Mouse (Mus musculus): ENCODE results near the gene Gng12. TPM values are rescaled to one million over a fixed set of nuclear protein-coding genes. Genes with fewer than 3 reads are reported as not detected.

Gene Gng12
- polyA plus RNA-seq, 1 experiment from 2014 or later, result 77.1 TPM

DNA sequence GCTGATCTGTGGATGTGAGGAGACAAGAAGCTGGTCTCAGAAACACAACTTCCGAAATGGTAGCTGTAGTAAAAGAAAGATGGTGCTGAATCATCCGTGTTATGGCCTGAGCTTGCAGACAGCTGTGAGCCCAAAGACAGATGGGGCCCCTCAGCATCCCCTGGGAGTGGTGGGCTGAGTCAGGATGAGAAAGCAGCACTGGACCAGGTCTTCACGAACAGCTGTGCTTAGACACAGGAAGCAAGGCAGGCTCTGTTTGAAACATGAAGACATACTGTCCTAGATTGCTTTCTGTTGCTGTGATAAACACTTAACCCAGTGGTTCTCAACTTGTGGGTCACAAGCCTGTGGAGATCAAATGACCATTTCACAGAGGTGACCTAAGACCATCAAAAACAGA, 91.4 kb downstream of the Gng12 start:
- H3K27me3 ChIP-seq (replicated peaks; ENCODE audit: insufficient read depth, low read length), result no peaks in the 10 kb centered on the region
- ATAC-seq (peak; percentile 53), DNase-seq (ENCODE audit: low spot score) (no peak)
- H3K4me3 ChIP-seq (ENCODE audit: low read depth, low read length), result no peak overlapping the region
- H3K4me1 ChIP-seq (ENCODE audit: insufficient read depth, low read depth, low read length), result peaks cover 5% of the 10 kb centered on the region; the same call in 1 of the 2 replicates
- H3K9me3 ChIP-seq (ENCODE audit: low read length), result no peaks in the 10 kb centered on the region
- H3K36me3 ChIP-seq (ENCODE audit: insufficient read depth, low read length), result no peaks in the 10 kb centered on the region
- no peak overlapping the region for H3K4me2 ChIP-seq (replicated peaks; ENCODE audit: low read depth, low read length)
- WGBS, result 64% methylated on average over 3 of the region's 3 CpGs
- H3K9ac ChIP-seq (replicated peaks; ENCODE audit: low read depth), result no peak overlapping the region
- TF ChIP-seq EP300 (IDR thresholded peaks at IDR 0.05) (no peak), CTCF (IDR thresholded peaks at IDR 0.05) (no peak)
- H3K27ac ChIP-seq (ENCODE audit: low read length), result no peak overlapping the region

- WGBS, result 90% methylated on average over 9 of the region's 9 CpGs
Measured at GRCm38 (mm10) chr6:66988363-66988762, 92.2 kb downstream of the Gng12 start.

DNA sequence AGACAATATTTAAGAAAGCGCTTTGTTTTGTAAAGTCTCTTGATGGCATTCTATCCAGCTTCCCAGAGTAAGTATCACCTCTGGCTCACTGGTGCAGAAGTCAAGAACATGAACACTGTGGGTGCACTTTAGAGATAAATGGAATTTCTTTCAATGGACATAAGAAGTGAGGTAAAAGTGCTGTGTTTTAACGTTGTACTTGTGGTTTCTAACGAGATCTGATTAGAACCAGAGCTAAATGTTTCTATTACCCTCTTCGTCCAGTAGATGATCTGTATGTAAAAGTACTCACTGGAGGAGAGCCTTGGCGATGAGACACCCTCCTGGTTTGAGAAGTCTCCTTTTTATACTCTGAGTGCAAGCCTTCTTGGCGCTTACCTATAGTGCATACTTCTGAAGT, 92.8 kb downstream of the Gng12 start:
- ATAC-seq (no peak), DNase-seq (ENCODE audit: low spot score) (no peak)
- Histone ChIP-seq H3K36me3 (ENCODE audit: insufficient read depth, low read length) (no peaks in the 10 kb centered on the region), H3K9me3 (ENCODE audit: low read length) (no peaks in the 10 kb centered on the region), H3K4me1 (ENCODE audit: insufficient read depth, low read depth, low read length) (peaks cover 3% of the 10 kb centered on the region; the same call in 1 of the 2 replicates), H3K9ac (replicated peaks; ENCODE audit: low read depth) (no peak overlapping the region), H3K27me3 (replicated peaks; ENCODE audit: insufficient read depth, low read length) (no peaks in the 10 kb centered on the region), H3K4me2 (replicated peaks; ENCODE audit: low read depth, low read length) (no peak overlapping the region), H3K27ac (ENCODE audit: low read length) (no peak overlapping the region), H3K4me3 (ENCODE audit: low read depth, low read length) (no peak overlapping the region)
- 80% methylated on average over 6 of the region's 6 CpGs for WGBS
- TF ChIP-seq CTCF (IDR thresholded peaks at IDR 0.05) (no peak), EP300 (IDR thresholded peaks at IDR 0.05) (no peak)

More at GRCm38 (mm10) chr6:66988363-66988762, 92.2 kb downstream of the Gng12 start:
- Histone ChIP-seq H3K9me3 (ENCODE audit: low read length) (no peaks in the 10 kb centered on the region), H3K4me2 (replicated peaks; ENCODE audit: low read depth, low read length) (no peak overlapping the region), H3K27me3 (replicated peaks; ENCODE audit: insufficient read depth, low read length) (no peaks in the 10 kb centered on the region), H3K9ac (replicated peaks; ENCODE audit: low read depth) (no peak overlapping the region), H3K36me3 (ENCODE audit: insufficient read depth, low read length) (no peaks in the 10 kb centered on the region), H3K27ac (ENCODE audit: low read length) (no peak overlapping the region), H3K4me3 (ENCODE audit: low read depth, low read length) (no peak overlapping the region), H3K4me1 (ENCODE audit: insufficient read depth, low read depth, low read length) (peaks cover 5% of the 10 kb centered on the region; the same call in 1 of the 2 replicates)
- ATAC-seq (no peak), DNase-seq (ENCODE audit: low spot score) (no peak)
- TF ChIP-seq CTCF (IDR thresholded peaks at IDR 0.05) (no peak), EP300 (IDR thresholded peaks at IDR 0.05) (no peak)

GRCm38 (mm10) chr6:66989518-66989917, 93.3 kb downstream of the Gng12 start:
- Histone ChIP-seq H3K9me3 (ENCODE audit: low read length) (no peaks in the 10 kb centered on the region), H3K4me2 (replicated peaks; ENCODE audit: low read depth, low read length) (no peak overlapping the region), H3K4me1 (ENCODE audit: insufficient read depth, low read depth, low read length) (no peaks in the 10 kb centered on the region), H3K27ac (ENCODE audit: low read length) (no peak overlapping the region), H3K27me3 (replicated peaks; ENCODE audit: insufficient read depth, low read length) (no peaks in the 10 kb centered on the region), H3K36me3 (ENCODE audit: insufficient read depth, low read length) (no peaks in the 10 kb centered on the region), H3K9ac (replicated peaks; ENCODE audit: low read depth) (no peak overlapping the region), H3K4me3 (ENCODE audit: low read depth, low read length) (no peak overlapping the region)
- WGBS, result 54% methylated on average over 3 of the region's 3 CpGs
- TF ChIP-seq CTCF (IDR thresholded peaks at IDR 0.05), result no peak
- TF ChIP-seq EP300 (IDR thresholded peaks at IDR 0.05), result no peak
- DNase-seq (ENCODE audit: low spot score) (no peak), ATAC-seq (no peak)

GRCm38 (mm10) chr6:66992232-66992631, 96.0 kb downstream of the Gng12 start:
- H3K9me3 ChIP-seq (ENCODE audit: low read length), result no peaks in the 10 kb centered on the region
- no peak overlapping the region for H3K4me3 ChIP-seq (ENCODE audit: low read depth, low read length)
- H3K4me2 ChIP-seq (replicated peaks; ENCODE audit: low read depth, low read length), result no peak overlapping the region
- 38% methylated on average over 9 of the region's 9 CpGs for WGBS
- peak; percentile 19; the same call in 1 of the 2 replicates for ATAC-seq
- H3K36me3 ChIP-seq (ENCODE audit: insufficient read depth, low read length), result no peaks in the 10 kb centered on the region
- no peak overlapping the region for H3K27ac ChIP-seq (ENCODE audit: low read length)
- no peak overlapping the region for H3K9ac ChIP-seq (replicated peaks; ENCODE audit: low read depth)
- H3K27me3 ChIP-seq (replicated peaks; ENCODE audit: insufficient read depth, low read length), result no peaks in the 10 kb centered on the region
- DNase-seq (ENCODE audit: low spot score), result peak; percentile 24
- TF ChIP-seq EP300 (IDR thresholded peaks at IDR 0.05) (no peak), CTCF (IDR thresholded peaks at IDR 0.05) (no peak)
- H3K4me1 ChIP-seq (ENCODE audit: insufficient read depth, low read depth, low read length), result peaks cover 2% of the 10 kb centered on the region; the same call in 1 of the 2 replicates

- Histone ChIP-seq H3K36me3 (ENCODE audit: insufficient read depth, low read length) (no peaks in the 10 kb centered on the region), H3K4me1 (ENCODE audit: insufficient read depth, low read depth, low read length) (peaks cover 2% of the 10 kb centered on the region; the same call in 1 of the 2 replicates), H3K4me3 (ENCODE audit: low read depth, low read length) (no peak overlapping the region), H3K4me2 (replicated peaks; ENCODE audit: low read depth, low read length) (no peak overlapping the region), H3K9ac (replicated peaks; ENCODE audit: low read depth) (no peak overlapping the region), H3K27me3 (replicated peaks; ENCODE audit: insufficient read depth, low read length) (no peaks in the 10 kb centered on the region), H3K9me3 (ENCODE audit: low read length) (no peaks in the 10 kb centered on the region), H3K27ac (ENCODE audit: low read length) (no peak overlapping the region)
- no peak for TF ChIP-seq EP300 (IDR thresholded peaks at IDR 0.05)
- TF ChIP-seq CTCF (IDR thresholded peaks at IDR 0.05), result no peak
- WGBS, result 82% methylated on average over 8 of the region's 8 CpGs
- DNase-seq (ENCODE audit: low spot score) (no peak), ATAC-seq (no peak)
Measured at GRCm38 (mm10) chr6:66992786-66993185, 96.6 kb downstream of the Gng12 start.

DNA sequence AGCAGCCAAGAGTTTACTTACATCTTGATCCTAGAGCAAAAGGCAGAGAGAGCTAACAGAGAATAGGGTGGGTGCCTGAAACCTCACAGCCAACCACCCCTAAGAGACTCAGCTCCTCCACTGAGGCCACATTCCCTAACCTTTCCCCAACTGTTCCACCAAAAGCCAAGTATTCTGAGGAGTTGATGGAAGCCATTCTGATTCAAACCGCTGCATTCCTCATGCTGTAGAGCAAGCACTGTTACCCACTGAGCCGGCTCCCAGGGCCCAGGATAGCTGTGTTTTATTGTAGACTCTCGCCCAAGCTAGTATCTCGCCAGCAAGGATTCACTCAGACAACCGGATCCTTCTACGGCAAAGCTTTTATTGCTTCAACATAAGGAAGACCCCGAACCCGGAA, 98.8 kb downstream of the Gng12 start:
- Histone ChIP-seq H3K4me2 (replicated peaks; ENCODE audit: low read depth, low read length) (no peak overlapping the region), H3K4me3 (ENCODE audit: low read depth, low read length) (no peak overlapping the region), H3K9me3 (ENCODE audit: low read length) (no peaks in the 10 kb centered on the region), H3K27me3 (replicated peaks; ENCODE audit: insufficient read depth, low read length) (no peaks in the 10 kb centered on the region), H3K4me1 (ENCODE audit: insufficient read depth, low read depth, low read length) (peaks cover 9% of the 10 kb centered on the region; the same call in 1 of the 2 replicates), H3K9ac (replicated peaks; ENCODE audit: low read depth) (no peak overlapping the region), H3K27ac (ENCODE audit: low read length) (no peak overlapping the region), H3K36me3 (ENCODE audit: insufficient read depth, low read length) (no peaks in the 10 kb centered on the region)
- DNase-seq (ENCODE audit: low spot score) (no peak), ATAC-seq (no peak)
- TF ChIP-seq EP300 (IDR thresholded peaks at IDR 0.05) (no peak), CTCF (IDR thresholded peaks at IDR 0.05) (no peak)
- WGBS, result 96% methylated on average over 8 of the region's 8 CpGs
